Mouse (Mus musculus): Measurements from ENCODE around the gene Zbtb24. TPM values are rescaled to one million over a fixed set of nuclear protein-coding genes. Genes with fewer than 3 reads are reported as not detected.

Gene Zbtb24
- polyA plus RNA-seq, 1 experiment from 2014 or later = 3.9 TPM

GRCm38 (mm10) chr10:41420496-41421200, 29.5 kb upstream of the Zbtb24 start:
- Histone ChIP-seq H3K27me3 (ENCODE audit: insufficient read depth, low read length) (no peaks in the 10 kb centered on the region), H3K4me2 (ENCODE audit: low read depth, low read length) (no peak overlapping the region), H3K4me1 (ENCODE audit: insufficient read depth) (no peaks in the 10 kb centered on the region), H3K36me3 (replicated peaks; ENCODE audit: insufficient read depth, low read length) (no peaks in the 10 kb centered on the region), H3K4me3 (ENCODE audit: low read depth, low read length) (no peak overlapping the region), H3K9me3 (ENCODE audit: low read length) (peaks cover 5% of the 10 kb centered on the region; the same call in 1 of the 2 replicates), H3K9ac (replicated peaks) (no peak overlapping the region), H3K27ac (ENCODE audit: low read depth) (no peak overlapping the region)
- ATAC-seq (no peak), DNase-seq (no peak)
- TF ChIP-seq CTCF (IDR thresholded peaks at IDR 0.05; ENCODE audit: low read depth) (no peak), EP300 (IDR thresholded peaks at IDR 0.05; ENCODE audit: low read depth) (no peak)
- 65% methylated on average over 9 of the region's 9 CpGs for whole genome bisulfite sequencing (ENCODE audit: insufficient replicate concordance)

- Histone ChIP-seq H3K36me3 (replicated peaks; ENCODE audit: insufficient read depth, low read length) (no peaks in the 10 kb centered on the region), H3K4me1 (ENCODE audit: insufficient read depth) (no peaks in the 10 kb centered on the region), H3K4me3 (ENCODE audit: low read depth, low read length) (no peak overlapping the region), H3K9me3 (ENCODE audit: low read length) (no peaks in the 10 kb centered on the region), H3K27ac (ENCODE audit: low read depth) (no peak overlapping the region), H3K4me2 (ENCODE audit: low read depth, low read length) (no peak overlapping the region), H3K9ac (replicated peaks) (no peak overlapping the region), H3K27me3 (ENCODE audit: insufficient read depth, low read length) (no peaks in the 10 kb centered on the region)
- no peak for DNase-seq
- WGBS (ENCODE audit: insufficient replicate concordance) = 72% methylated on average over 2 of the region's 2 CpGs
- no peak for ATAC-seq
- TF ChIP-seq CTCF (IDR thresholded peaks at IDR 0.05; ENCODE audit: low read depth) = no peak
- TF ChIP-seq EP300 (IDR thresholded peaks at IDR 0.05; ENCODE audit: low read depth) = no peak
Observed at GRCm38 (mm10) chr10:41423681-41424080, 26.5 kb upstream of the Zbtb24 start.

GRCm38 (mm10) chr10:41426368-41426767, 23.8 kb upstream of the Zbtb24 start:
- TF ChIP-seq EP300 (IDR thresholded peaks at IDR 0.05; ENCODE audit: low read depth) (no peak), CTCF (IDR thresholded peaks at IDR 0.05; ENCODE audit: low read depth) (no peak)
- H3K9ac ChIP-seq (replicated peaks) = no peak overlapping the region
- ATAC-seq (no peak), DNase-seq (no peak)
- H3K4me2 ChIP-seq (ENCODE audit: low read depth, low read length) = no peak overlapping the region
- H3K36me3 ChIP-seq (replicated peaks; ENCODE audit: insufficient read depth, low read length) = no peaks in the 10 kb centered on the region
- H3K9me3 ChIP-seq (ENCODE audit: low read length) = no peaks in the 10 kb centered on the region
- no peaks in the 10 kb centered on the region for H3K4me1 ChIP-seq (ENCODE audit: insufficient read depth)
- H3K27ac ChIP-seq (ENCODE audit: low read depth) = no peak overlapping the region
- 55% methylated on average over 6 of the region's 6 CpGs for WGBS (ENCODE audit: insufficient replicate concordance)
- no peaks in the 10 kb centered on the region for H3K27me3 ChIP-seq (ENCODE audit: insufficient read depth, low read length)
- no peak overlapping the region for H3K4me3 ChIP-seq (ENCODE audit: low read depth, low read length)

GRCm38 (mm10) chr10:41434624-41435023, 15.6 kb upstream of the Zbtb24 start:
- Histone ChIP-seq H3K4me2 (ENCODE audit: low read depth, low read length) (no peak overlapping the region), H3K27me3 (ENCODE audit: insufficient read depth, low read length) (no peaks in the 10 kb centered on the region), H3K9me3 (ENCODE audit: low read length) (no peaks in the 10 kb centered on the region), H3K36me3 (replicated peaks; ENCODE audit: insufficient read depth, low read length) (no peaks in the 10 kb centered on the region), H3K4me1 (ENCODE audit: insufficient read depth) (no peaks in the 10 kb centered on the region), H3K27ac (ENCODE audit: low read depth) (no peak overlapping the region), H3K4me3 (ENCODE audit: low read depth, low read length) (no peak overlapping the region), H3K9ac (replicated peaks) (no peak overlapping the region)
- ATAC-seq = no peak
- TF ChIP-seq CTCF (IDR thresholded peaks at IDR 0.05; ENCODE audit: low read depth) (peak; percentile 73), EP300 (IDR thresholded peaks at IDR 0.05; ENCODE audit: low read depth) (no peak)
- DNase-seq = peak; percentile 58
- WGBS (ENCODE audit: insufficient replicate concordance) = 26% methylated on average over 4 of the region's 4 CpGs

- Histone ChIP-seq H3K4me3 (ENCODE audit: low read depth, low read length) (no peak overlapping the region), H3K9me3 (ENCODE audit: low read length) (no peaks in the 10 kb centered on the region), H3K4me1 (ENCODE audit: insufficient read depth) (no peaks in the 10 kb centered on the region), H3K27ac (ENCODE audit: low read depth) (no peak overlapping the region), H3K4me2 (ENCODE audit: low read depth, low read length) (no peak overlapping the region), H3K36me3 (replicated peaks; ENCODE audit: insufficient read depth, low read length) (no peaks in the 10 kb centered on the region), H3K27me3 (ENCODE audit: insufficient read depth, low read length) (no peaks in the 10 kb centered on the region), H3K9ac (replicated peaks) (no peak overlapping the region)
- no peak for TF ChIP-seq CTCF (IDR thresholded peaks at IDR 0.05; ENCODE audit: low read depth)
- TF ChIP-seq EP300 (IDR thresholded peaks at IDR 0.05; ENCODE audit: low read depth) = no peak
- no peak for DNase-seq
- 30% methylated on average over 3 of the region's 3 CpGs for WGBS (ENCODE audit: insufficient replicate concordance)
- ATAC-seq = no peak
Observed at GRCm38 (mm10) chr10:41435141-41435540, 15.0 kb upstream of the Zbtb24 start.

- Histone ChIP-seq H3K9me3 (ENCODE audit: low read length) (no peaks in the 10 kb centered on the region), H3K9ac (replicated peaks) (no peak overlapping the region), H3K27ac (ENCODE audit: low read depth) (no peak overlapping the region), H3K36me3 (replicated peaks; ENCODE audit: insufficient read depth, low read length) (peaks cover 3% of the 10 kb centered on the region; the same call in 1 of the 2 replicates), H3K4me1 (ENCODE audit: insufficient read depth) (peaks cover 15% of the 10 kb centered on the region), H3K27me3 (ENCODE audit: insufficient read depth, low read length) (no peaks in the 10 kb centered on the region), H3K4me3 (ENCODE audit: low read depth, low read length) (no peak overlapping the region), H3K4me2 (ENCODE audit: low read depth, low read length) (no peak overlapping the region)
- ATAC-seq = no peak
- WGBS (ENCODE audit: insufficient replicate concordance) = 52% methylated on average over 1 of the region's 1 CpGs
- DNase-seq = no peak
- no peak for TF ChIP-seq CTCF (IDR thresholded peaks at IDR 0.05; ENCODE audit: low read depth)
- TF ChIP-seq EP300 (IDR thresholded peaks at IDR 0.05; ENCODE audit: low read depth) = no peak
Observed at GRCm38 (mm10) chr10:41448216-41448615, 2.0 kb upstream of the Zbtb24 start.
